Mouse (Mus musculus): ENCODE data around the gene Aaed1. TPM values are rescaled to one million over a fixed set of nuclear protein-coding genes. Genes with fewer than 3 reads are reported as not detected.
A peak's percentile ranks its signal among the peaks of the same experiment; 100 is the strongest.
"Not testable (repeated sequence)": the region's sequence is repeated elsewhere in the genome, so short reads cannot be mapped to it uniquely, and the experiment has no call there.

The Aaed1 gene
- polyA plus RNA-seq, 1 experiment from 2014 or later = 10.2 TPM

DNA sequence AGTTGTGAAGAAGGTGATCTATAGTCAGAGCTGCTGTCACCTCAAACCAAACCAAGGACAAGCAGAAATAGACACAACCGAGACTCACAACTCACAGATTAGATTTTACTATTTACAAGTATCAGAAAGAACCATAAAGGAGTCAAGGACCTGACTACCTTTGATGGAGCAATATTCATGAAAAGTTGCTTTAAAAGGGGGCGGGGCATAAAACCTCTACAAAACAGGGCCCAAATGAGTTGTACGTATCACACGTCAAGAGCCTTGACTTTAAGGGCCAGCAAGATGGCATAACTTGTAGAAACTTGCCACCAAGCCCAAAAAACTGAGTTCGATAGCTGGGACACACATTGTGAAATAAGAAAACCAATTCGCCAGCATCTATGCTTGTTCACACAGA is 47.9 kb downstream of the Aaed1 start:
- Histone ChIP-seq H3K4me3 (no peak overlapping the region), H3K27me3 (no peaks in the 10 kb centered on the region), H3K4me2 (replicated peaks) (no peak overlapping the region), H3K4me1 (no peaks in the 10 kb centered on the region), H3K9ac (replicated peaks) (no peak overlapping the region), H3K36me3 (no peaks in the 10 kb centered on the region), H3K9me3 (no peaks in the 10 kb centered on the region), H3K27ac (replicated peaks) (no peak overlapping the region)
- no peak for ATAC-seq (replicated peaks)
- 95% methylated on average over 6 of the region's 6 CpGs for WGBS

DNA sequence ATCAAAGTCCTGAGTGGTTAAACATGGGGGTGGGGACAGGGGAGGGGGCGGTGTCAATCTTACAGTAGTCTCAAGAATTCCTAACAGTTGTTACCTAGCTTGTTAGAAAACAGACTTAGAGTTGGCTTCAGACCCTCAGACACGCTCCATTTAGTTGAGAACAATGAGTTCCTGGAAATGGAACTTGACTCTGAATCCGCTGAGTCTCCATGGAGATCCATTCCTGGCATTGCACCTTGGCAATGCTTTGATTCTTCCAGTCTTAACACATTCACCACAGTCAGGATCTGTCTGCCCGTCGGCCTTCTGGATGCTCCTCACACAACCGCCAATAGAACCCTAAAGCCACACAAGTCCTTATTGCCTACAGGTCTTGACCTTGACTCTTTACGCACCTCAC is 52.6 kb downstream of the Aaed1 start:
- no peak overlapping the region for H3K9ac ChIP-seq (replicated peaks)
- no peaks in the 10 kb centered on the region for H3K9me3 ChIP-seq
- no peaks in the 10 kb centered on the region for H3K27me3 ChIP-seq
- H3K4me3 ChIP-seq = no peak overlapping the region
- no peak overlapping the region for H3K4me2 ChIP-seq (replicated peaks)
- 86% methylated on average over 7 of the region's 7 CpGs for WGBS
- H3K27ac ChIP-seq (replicated peaks) = no peak overlapping the region
- no peaks in the 10 kb centered on the region for H3K4me1 ChIP-seq
- ATAC-seq (replicated peaks) = no peak
- no peaks in the 10 kb centered on the region for H3K36me3 ChIP-seq

DNA sequence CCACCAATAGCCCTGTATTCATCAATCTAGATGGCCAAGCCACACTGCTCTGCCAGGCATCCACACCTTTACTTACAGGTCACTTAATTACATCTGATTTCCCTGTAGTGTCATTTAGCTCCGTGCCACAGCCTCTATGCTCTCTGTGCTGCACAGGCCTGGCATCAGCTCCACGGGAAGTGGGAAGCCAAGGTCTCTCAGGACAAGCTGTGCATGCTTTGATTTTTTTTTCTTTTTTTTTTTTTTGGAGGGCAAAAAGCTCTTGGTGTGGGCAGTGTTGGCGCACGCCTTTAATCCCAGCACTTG is 54.0 kb downstream of the Aaed1 start:
- Histone ChIP-seq H3K9ac (replicated peaks) (no peak overlapping the region), H3K27me3 (no peaks in the 10 kb centered on the region), H3K4me1 (no peaks in the 10 kb centered on the region), H3K27ac (replicated peaks) (no peak overlapping the region), H3K9me3 (no peaks in the 10 kb centered on the region), H3K4me3 (no peak overlapping the region), H3K4me2 (replicated peaks) (no peak overlapping the region), H3K36me3 (no peaks in the 10 kb centered on the region)
- no peak for ATAC-seq (replicated peaks)
- 51% methylated on average over 4 of the region's 4 CpGs for WGBS

DNA sequence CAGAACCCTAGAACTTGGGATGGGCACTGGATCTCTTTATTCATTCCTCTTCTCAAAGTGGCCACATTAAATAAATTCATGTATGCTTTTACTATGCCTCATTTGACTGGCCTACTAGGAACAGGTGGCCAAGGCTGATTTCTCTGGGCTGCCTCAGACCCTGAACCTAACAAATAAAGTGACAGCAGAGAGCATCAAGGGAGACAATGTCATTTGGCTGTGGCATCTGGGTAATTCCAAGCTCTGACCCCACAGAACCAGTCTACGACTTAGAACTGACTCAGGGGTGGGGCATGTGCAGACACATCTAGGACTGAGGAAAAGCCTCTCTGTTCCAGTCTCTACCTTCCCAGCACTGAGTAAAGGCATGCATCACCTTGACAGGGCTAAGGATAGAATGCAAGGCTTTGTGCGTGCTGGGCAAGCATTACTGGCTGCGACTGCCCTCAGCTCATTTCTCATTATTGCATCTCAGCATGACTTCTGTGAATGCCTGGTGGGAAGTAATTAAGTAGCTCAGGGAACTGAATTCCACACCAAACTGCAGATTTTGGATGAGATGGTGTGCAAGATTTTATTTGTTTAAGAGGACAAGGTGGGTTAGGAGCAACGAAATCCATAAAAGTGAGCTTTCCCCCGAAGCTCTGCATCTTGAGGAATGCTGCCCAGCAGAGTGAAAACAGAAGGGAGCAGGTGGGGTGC is 54.5 kb downstream of the Aaed1 start:
- Histone ChIP-seq H3K4me3 (no peak overlapping the region), H3K9ac (replicated peaks) (no peak overlapping the region), H3K36me3 (no peaks in the 10 kb centered on the region), H3K4me2 (replicated peaks) (no peak overlapping the region), H3K4me1 (no peaks in the 10 kb centered on the region), H3K27me3 (no peaks in the 10 kb centered on the region), H3K9me3 (no peaks in the 10 kb centered on the region), H3K27ac (replicated peaks) (no peak overlapping the region)
- WGBS = 7% methylated on average over 5 of the region's 5 CpGs
- ATAC-seq (replicated peaks) = no peak

DNA sequence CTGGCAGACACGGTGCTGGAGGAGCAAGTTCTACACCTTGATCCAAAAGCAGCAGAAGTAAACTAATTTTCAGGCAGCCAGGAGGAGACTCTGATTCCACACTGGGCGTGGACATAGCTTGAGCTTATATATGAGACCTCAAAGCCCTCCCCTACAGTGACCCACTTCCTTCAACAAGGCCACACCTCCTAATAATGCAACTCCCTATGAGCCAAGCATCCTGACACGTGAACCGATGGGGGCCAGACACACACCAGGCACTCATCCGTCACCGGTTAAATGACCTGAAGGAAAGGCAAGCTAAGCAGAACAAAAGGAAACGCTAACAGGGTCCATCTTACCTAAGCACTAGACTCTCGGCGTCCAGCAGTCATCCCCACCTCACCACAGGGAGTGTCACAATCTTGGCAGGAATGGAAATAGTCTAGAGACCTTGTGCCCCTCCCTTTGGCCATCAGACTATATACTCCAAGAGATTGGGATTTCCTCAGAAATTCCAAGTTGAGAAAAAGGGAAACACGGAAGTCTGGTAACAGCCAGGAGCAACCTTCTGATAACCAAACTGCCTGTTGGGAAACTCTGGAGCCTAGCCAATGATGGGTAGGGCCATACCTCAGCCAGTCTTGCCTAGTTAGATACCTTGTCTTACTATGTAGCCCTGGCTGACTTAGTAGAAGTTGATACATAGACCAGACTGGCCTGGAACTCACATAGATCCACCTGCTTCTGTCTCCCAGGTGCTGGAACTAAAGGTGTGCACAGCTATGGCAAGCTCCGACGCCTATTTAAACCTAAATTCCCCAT is 55.3 kb downstream of the Aaed1 start:
- Histone ChIP-seq H3K9ac (replicated peaks) (no peak overlapping the region), H3K4me1 (no peaks in the 10 kb centered on the region), H3K4me2 (replicated peaks) (no peak overlapping the region), H3K36me3 (no peaks in the 10 kb centered on the region), H3K27ac (replicated peaks) (no peak overlapping the region), H3K9me3 (no peaks in the 10 kb centered on the region), H3K27me3 (no peaks in the 10 kb centered on the region), H3K4me3 (no peak overlapping the region)
- WGBS = 75% methylated on average over 12 of the region's 12 CpGs
- no peak for ATAC-seq (replicated peaks)

DNA sequence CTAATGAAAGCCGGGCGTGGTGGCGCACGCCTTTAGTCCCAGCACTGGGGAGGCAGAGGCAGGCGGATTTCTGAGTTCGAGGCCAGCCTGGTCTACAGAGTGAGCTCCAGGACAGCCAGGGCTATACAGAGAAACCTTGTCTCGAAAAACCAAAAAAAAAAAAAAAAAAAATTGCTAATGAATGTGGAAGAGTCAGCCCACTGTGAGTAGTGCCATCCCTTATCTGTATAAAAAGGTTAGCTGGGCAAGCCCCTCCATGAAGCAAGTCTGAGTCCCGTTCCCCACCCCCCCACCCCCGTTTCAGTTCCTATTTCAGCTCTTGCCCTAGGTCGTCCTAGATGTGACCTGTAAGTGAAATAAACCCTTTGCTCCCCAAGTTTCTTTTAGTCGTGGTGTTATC is 58.3 kb downstream of the Aaed1 start:
- H3K9me3 ChIP-seq; H3K4me2 ChIP-seq (replicated peaks); H3K4me3 ChIP-seq; H3K9ac ChIP-seq (replicated peaks); H3K27me3 ChIP-seq; H3K27ac ChIP-seq (replicated peaks); H3K36me3 ChIP-seq; H3K4me1 ChIP-seq; ATAC-seq (replicated peaks): not testable (repeated sequence)
- WGBS = 86% methylated on average over 11 of the region's 11 CpGs

DNA sequence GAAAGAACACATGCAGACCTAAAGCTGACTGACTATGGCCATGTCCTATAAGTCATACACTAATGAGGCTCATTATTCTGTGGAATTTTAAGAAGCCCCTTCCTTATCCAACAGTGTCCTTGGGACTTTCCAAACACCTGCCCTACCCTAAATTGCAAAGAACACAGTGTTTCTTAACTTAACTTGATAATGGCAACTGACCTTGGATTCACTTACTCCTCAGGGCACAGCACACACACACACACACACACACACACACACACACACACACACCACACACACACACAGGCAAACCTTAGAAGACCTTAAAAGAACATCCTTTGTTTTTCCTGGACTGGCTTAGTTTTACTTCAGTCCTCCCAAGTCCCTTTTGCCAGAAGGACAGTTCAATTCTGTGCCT is 58.8 kb downstream of the Aaed1 start:
- H3K27me3 ChIP-seq = no peaks in the 10 kb centered on the region
- no peaks in the 10 kb centered on the region for H3K36me3 ChIP-seq
- H3K4me1 ChIP-seq = peaks cover 2% of the 10 kb centered on the region
- H3K9me3 ChIP-seq = no peaks in the 10 kb centered on the region
- no peak for ATAC-seq (replicated peaks)
- H3K4me2 ChIP-seq (replicated peaks) = no peak overlapping the region
- H3K9ac ChIP-seq (replicated peaks) = no peak overlapping the region
- no peak overlapping the region for H3K4me3 ChIP-seq
- no peak overlapping the region for H3K27ac ChIP-seq (replicated peaks)

DNA sequence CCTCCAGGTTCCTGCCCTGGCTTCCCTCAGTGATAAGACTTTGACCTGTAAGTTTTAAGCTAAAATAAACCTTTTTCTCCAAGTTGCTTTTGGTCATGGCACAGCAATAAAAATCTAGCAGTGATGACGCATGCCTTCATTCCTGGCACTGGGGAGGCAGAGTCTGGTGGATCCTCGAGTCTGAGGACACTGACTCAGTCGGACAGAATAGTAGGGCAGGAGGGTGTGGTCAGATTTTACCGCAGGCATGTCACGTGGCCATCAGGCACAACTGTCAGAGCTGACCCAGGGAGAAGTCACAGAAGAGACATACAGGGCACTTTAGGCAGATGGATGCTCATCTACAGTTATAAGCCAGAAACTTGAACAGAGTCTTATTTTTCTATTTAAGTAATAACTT is 60.4 kb downstream of the Aaed1 start:
- H3K4me2 ChIP-seq (replicated peaks) = no peak overlapping the region

DNA sequence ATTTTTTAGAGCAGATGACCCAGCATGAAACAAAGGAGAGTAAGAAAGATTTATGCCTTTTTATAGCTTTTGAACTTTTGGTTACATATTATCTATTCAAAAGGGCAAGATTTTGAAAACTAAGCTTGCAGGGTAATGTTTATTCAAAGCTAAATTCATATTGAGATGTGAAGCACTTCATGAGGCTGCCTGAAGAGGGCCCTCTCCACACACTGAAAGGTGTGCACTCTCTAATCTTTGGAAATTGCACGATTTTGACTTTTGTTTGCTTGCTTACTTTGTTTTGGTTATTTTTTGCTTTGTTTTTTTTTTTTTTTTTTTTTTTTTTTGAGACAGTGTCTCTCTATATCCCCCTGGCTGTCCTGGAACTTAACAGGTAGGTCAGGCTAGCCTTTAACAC is 62.1 kb downstream of the Aaed1 start:
- H3K36me3 ChIP-seq = no peaks in the 10 kb centered on the region
- no peaks in the 10 kb centered on the region for H3K27me3 ChIP-seq
- H3K4me3 ChIP-seq = no peak overlapping the region
- H3K9ac ChIP-seq (replicated peaks) = no peak overlapping the region
- H3K4me1 ChIP-seq = peaks cover 7% of the 10 kb centered on the region
- no peak overlapping the region for H3K27ac ChIP-seq (replicated peaks)
- no peaks in the 10 kb centered on the region for H3K9me3 ChIP-seq
- ATAC-seq (replicated peaks) = no peak
- 34% methylated on average over 1 of the region's 1 CpGs for WGBS
- H3K4me2 ChIP-seq (replicated peaks) = no peak overlapping the region

More for the DNA sequence above, 60.4 kb downstream of the Aaed1 start:
- WGBS = 79% methylated on average over 5 of the region's 5 CpGs
- peaks cover 7% of the 10 kb centered on the region for H3K4me1 ChIP-seq
- H3K27me3 ChIP-seq = no peaks in the 10 kb centered on the region
- no peaks in the 10 kb centered on the region for H3K36me3 ChIP-seq
- ATAC-seq (replicated peaks) = no peak
- no peaks in the 10 kb centered on the region for H3K9me3 ChIP-seq
- H3K27ac ChIP-seq (replicated peaks) = no peak overlapping the region
- H3K9ac ChIP-seq (replicated peaks) = no peak overlapping the region
- H3K4me3 ChIP-seq = no peak overlapping the region

DNA sequence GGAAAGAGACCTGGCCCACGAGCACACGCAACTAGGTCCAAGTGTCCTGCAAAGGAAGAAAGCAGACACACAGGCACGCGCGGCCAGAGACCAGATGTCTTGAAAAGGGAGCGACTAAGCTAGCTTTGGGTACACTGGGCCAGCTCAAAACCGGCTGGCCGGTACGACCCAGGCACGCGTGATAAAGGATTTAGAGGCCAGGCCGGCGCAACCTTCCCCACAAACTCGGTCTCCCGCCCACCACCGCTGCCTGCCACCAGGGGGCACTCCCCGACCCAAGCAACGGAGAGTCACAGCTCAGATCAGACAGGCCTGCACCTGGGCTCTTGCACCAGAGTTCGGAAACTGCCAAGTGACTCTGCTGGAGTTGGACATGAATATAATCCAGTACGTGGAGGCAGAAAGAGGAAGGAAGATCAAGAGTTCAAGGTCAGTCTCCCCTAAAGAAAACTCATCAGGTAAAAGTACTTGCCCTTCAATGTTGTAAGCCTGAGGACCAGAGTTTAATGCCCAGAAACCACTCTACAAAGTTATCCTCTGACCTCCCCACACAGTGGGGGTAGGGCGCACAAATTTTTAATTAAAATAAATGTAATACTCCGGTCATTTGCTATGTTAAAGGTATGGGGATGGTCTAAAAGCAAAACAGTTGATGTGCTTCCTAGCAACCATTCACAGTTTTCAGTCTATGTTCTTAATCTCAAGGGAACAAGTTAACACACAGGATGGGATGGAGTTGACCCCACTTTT is 63.6 kb downstream of the Aaed1 start:
- peak overlapping the region; percentile 41 for H3K4me3 ChIP-seq
- peak overlapping the region; percentile 73 for H3K4me2 ChIP-seq (replicated peaks)
- peak overlapping the region; percentile 36 for H3K9ac ChIP-seq (replicated peaks)
- H3K27ac ChIP-seq (replicated peaks) = no peak overlapping the region
- H3K27me3 ChIP-seq = no peaks in the 10 kb centered on the region
- H3K36me3 ChIP-seq = no peaks in the 10 kb centered on the region
- 7% methylated on average over 22 of the region's 22 CpGs for WGBS
- ATAC-seq (replicated peaks) = peak; percentile 83
- no peaks in the 10 kb centered on the region for H3K9me3 ChIP-seq
- H3K4me1 ChIP-seq = peaks cover 7% of the 10 kb centered on the region

DNA sequence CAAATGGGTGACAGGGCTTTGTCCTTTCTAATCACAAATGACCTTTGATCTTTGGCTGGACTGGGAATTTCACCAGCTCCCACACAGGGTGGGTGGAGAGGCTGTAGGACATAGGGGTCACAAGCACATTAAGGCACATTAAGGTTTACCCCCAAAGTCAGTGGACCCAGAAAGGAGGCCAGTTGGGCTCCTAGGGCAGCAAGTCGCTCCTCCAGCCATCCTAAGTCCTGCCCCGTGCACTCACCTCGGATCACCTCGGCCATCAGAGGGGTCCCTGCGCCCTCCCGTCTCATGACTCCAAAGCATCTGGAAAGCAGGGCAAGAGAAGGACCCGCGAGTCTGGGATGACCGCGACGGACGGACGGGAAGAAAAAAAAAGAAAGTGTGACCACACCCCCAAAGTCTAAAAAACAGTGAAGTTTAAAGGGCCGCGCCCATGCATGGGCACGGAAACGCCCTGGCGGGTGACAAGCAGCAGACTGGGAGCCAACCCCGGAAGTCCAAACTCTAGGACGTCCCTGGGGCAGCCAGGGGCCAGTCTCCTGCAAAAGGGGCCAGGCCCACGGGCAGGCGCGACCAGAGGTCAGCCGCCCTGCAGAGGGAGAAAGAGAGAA is 64.2 kb downstream of the Aaed1 start:
- WGBS = 2% methylated on average over 24 of the region's 24 CpGs
- H3K9me3 ChIP-seq = no peaks in the 10 kb centered on the region

DNA sequence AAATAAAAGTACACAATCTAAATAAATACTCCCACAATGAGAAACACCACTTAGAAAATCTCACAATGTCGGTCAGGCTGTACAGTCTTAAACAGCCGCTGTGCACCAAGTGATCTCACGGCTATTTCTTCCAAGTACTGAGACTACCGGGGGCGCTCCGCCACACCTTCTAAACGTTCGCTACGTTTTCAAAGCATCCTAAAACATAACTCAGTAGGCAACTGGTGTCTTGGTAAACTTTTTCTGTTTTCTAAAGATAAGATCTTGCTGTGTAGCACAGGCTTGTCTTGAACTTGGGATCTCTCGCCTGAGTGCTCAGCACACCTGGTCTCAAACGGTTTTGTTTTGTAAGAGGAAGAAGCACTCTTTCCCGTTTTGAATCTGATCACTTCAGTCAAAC is 66.4 kb downstream of the Aaed1 start:
- Histone ChIP-seq H3K4me1 (peaks cover 7% of the 10 kb centered on the region), H3K9me3 (no peaks in the 10 kb centered on the region), H3K4me2 (replicated peaks) (no peak overlapping the region), H3K9ac (replicated peaks) (no peak overlapping the region), H3K36me3 (no peaks in the 10 kb centered on the region), H3K4me3 (no peak overlapping the region), H3K27me3 (no peaks in the 10 kb centered on the region), H3K27ac (replicated peaks) (no peak overlapping the region)
- 84% methylated on average over 12 of the region's 12 CpGs for WGBS
- ATAC-seq (replicated peaks) = no peak

More for the DNA sequence above, 64.2 kb downstream of the Aaed1 start:
- ATAC-seq (replicated peaks) = peak; percentile 55
- peaks cover 7% of the 10 kb centered on the region for H3K4me1 ChIP-seq
- peak overlapping the region; percentile 73 for H3K4me2 ChIP-seq (replicated peaks)
- peak overlapping the region; percentile 36 for H3K9ac ChIP-seq (replicated peaks)
- H3K4me3 ChIP-seq = peak overlapping the region; percentile 41
- no peaks in the 10 kb centered on the region for H3K27me3 ChIP-seq
- H3K27ac ChIP-seq (replicated peaks) = no peak overlapping the region
- H3K36me3 ChIP-seq = no peaks in the 10 kb centered on the region

Measured in forebrain, embryonic 15.5 days (tissue).